Mouse (Mus musculus) heart, adult 2 months (tissue): ENCODE measurements at regions not wholly inside any gene's neighbourhood (a gene's known extent, or its start where the extent isn't known, plus 50 kb on each side); places are given as distances from the start of the nearest gene placed in this dataset.
"Not testable (repeated sequence)": the region's sequence is repeated elsewhere in the genome, so short reads cannot be mapped to it uniquely, and the experiment has no call there.

Source experiments
- CTCF ChIP-seq: fragments of 200-600 bp; IDR thresholded peaks from 2 replicates; pipeline ENCODE4 v1.8.1; 2022; ENCODE audit warnings: antibody characterized with exemption, mild to moderate bottlenecking, moderate library complexity
- EP300 ChIP-seq: fragments of 200-500 bp; IDR thresholded peaks from 2 replicates; pipeline ENCODE4 v1.6.1; 2011; ENCODE audit warnings: low read depth, low read length, control low read depth; ENCODE audit not compliant: insufficient read depth
- POLR2A ChIP-seq: fragments of 200-500 bp; IDR thresholded peaks from 2 replicates; pipeline ENCODE4 v1.6.1; 2011; ENCODE audit warnings: mild to moderate bottlenecking, low read depth, low read length, control low read depth; ENCODE audit not compliant: insufficient read depth

GRCm38 (mm10) chr16:49528618-49529017 is 170.4 kb upstream of the Ift57 start:
- TF ChIP-seq POLR2A, CTCF, EP300: not testable (repeated sequence)
